Mouse (Mus musculus) MEL (cell line): ENCODE data around the gene Il9r.

Source experiments
- EP300 ChIP-seq, 2 experiments: IDR thresholded peaks; 2 replicates each; pipeline ENCODE4 v1.6.1; 2011; ENCODE audit warnings: improper control_type of control experiment in 2 of 2, low read length in 2 of 2, low read depth in 1 of 2, mild to moderate bottlenecking in 1 of 2
- HCFC1 ChIP-seq: IDR thresholded peaks from 2 replicates; pipeline ENCODE4 v1.6.1; 2012; ENCODE audit warnings: low read depth, mild to moderate bottlenecking, inconsistent platforms, low read length, improper control_type of control experiment, moderate library complexity
- MAX ChIP-seq: IDR thresholded peaks from 2 replicates; pipeline ENCODE4 v1.6.1; 2011; ENCODE audit warnings: low read length, improper control_type of control experiment
- RAD21 ChIP-seq: IDR thresholded peaks from 2 replicates; pipeline ENCODE4 v1.6.1; 2011; ENCODE audit warnings: mild to moderate bottlenecking, low read depth, low read length, improper control_type of control experiment
- TAL1 ChIP-seq: IDR thresholded peaks from 2 replicates; pipeline ENCODE4 v1.6.1; 2012; ENCODE audit warnings: mild to moderate bottlenecking, inconsistent platforms, low read length, moderate library complexity, mixed read lengths

DNA sequence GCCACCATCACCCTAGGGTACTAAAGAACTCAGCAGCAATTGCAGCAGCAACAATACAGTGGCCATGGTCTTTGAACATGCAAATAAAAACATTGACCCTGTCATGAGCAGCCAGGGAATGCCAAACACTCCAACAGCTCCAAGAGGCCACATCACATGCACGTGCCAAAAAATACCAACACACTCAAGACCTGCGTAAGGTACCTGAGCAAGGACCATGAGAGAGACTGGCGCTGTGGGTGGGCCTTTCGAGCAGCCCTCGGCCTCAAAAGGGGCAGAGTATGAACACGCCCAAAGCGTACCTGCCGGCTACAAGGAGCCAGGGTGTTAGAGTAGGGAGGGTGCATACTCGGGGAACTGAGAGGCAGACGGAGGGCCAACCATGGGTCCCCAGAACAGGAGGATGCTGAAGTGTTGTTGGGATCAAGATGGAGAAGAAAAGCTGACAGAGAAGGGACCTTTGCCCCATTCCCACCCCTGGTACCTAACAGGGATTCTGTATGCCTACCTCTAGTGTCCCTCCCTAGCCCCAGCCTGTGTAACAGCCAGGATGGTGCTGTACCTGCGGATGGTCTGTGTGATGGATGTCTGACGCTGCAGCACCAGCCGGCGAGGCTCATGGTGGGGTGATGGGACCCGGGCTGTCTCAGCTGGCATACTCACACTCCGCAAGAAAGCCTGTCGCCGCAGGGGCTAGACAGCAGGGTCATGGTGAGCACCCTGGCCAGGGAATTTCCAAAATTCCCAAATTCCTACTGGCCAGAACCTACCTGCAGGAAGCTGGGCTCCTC, 15.5 kb upstream of the Il9r start:
- TF ChIP-seq EP300 (IDR thresholded peaks at IDR 0.05; ENCODE audit: low read depth in 1 of 2, low read length in 2 of 2), result no peak
- no peak for TF ChIP-seq RAD21
- no peak for TF ChIP-seq TAL1
- no peak for TF ChIP-seq HCFC1
- no peak for TF ChIP-seq MAX
